Mouse (Mus musculus): Measurements from ENCODE around the gene Htr1d. TPM values are rescaled to one million over a fixed set of nuclear protein-coding genes. Genes with fewer than 3 reads are reported as not detected.

Gene Htr1d
- 1 to 10 TPM; 5.7 to 6.0 TPM for total RNA-seq (2021)
- long read RNA-seq, experiment 1, transcript Htr1d-204 (2 exons, 363 nt) = major isoform, 5 of 7 reads
- long read RNA-seq, experiment 1, partial matches to known transcripts = 0 of 7 reads
- long read RNA-seq, experiment 1, other reads (novel, unspliced or antisense) = 1 of 7 reads
- long read RNA-seq, experiment 2, partial matches to known transcripts = 0 of 1 reads
- long read RNA-seq, experiment 2, other reads (novel, unspliced or antisense) = 0 of 1 reads

- no peak for DNase-seq (ENCODE audit: extremely low spot score in 1 of 2, low spot score in 2 of 2)
- TF ChIP-seq CTCF (IDR thresholded peaks at IDR 0.05) = no peak
- intact Hi-C loops (cut with DNase I) = no loop called here
- H3K4me3 ChIP-seq = peak within 1 kb of the TSS; percentile 41
- no peak within 1 kb of the TSS for H3K27ac ChIP-seq
Observed at GRCm38 (mm10) chr4:136423224-136423623, at the start of gene Htr1d. Gene Htr1d, plus strand, starts transcription at chr4:136423524.

- intact Hi-C loops (cut with DNase I) = no loop called here
- no peak for TF ChIP-seq CTCF (IDR thresholded peaks at IDR 0.05)
- H3K27ac ChIP-seq = no peak overlapping the region
- no peak overlapping the region for H3K4me3 ChIP-seq
- no peak for DNase-seq (ENCODE audit: extremely low spot score in 1 of 2, low spot score in 2 of 2)
Observed at GRCm38 (mm10) chr4:136377001-136377400, 46.3 kb upstream of the Htr1d start.

- H3K27ac ChIP-seq = no peak overlapping the region
- H3K4me3 ChIP-seq = no peak overlapping the region
- intact Hi-C loops (cut with DNase I) = no loop called here
- TF ChIP-seq CTCF (IDR thresholded peaks at IDR 0.05) = no peak
- no peak for DNase-seq (ENCODE audit: extremely low spot score in 1 of 2, low spot score in 2 of 2)
Observed at GRCm38 (mm10) chr4:136383052-136383451, 40.3 kb upstream of the Htr1d start.

GRCm38 (mm10) chr4:136383839-136384238 lies 39.5 kb upstream of the Htr1d start:
- DNase-seq (ENCODE audit: extremely low spot score in 1 of 2, low spot score in 2 of 2) = no peak
- no peak for TF ChIP-seq CTCF (IDR thresholded peaks at IDR 0.05)
- Histone ChIP-seq H3K27ac (no peak overlapping the region), H3K4me3 (no peak overlapping the region)
- intact Hi-C loops (cut with DNase I) = no loop called here

GRCm38 (mm10) chr4:136387261-136387660 lies 36.1 kb upstream of the Htr1d start:
- no peak for DNase-seq (ENCODE audit: extremely low spot score in 1 of 2, low spot score in 2 of 2)
- H3K27ac ChIP-seq = no peak overlapping the region
- intact Hi-C loops (cut with DNase I) = no loop called here
- no peak overlapping the region for H3K4me3 ChIP-seq
- TF ChIP-seq CTCF (IDR thresholded peaks at IDR 0.05) = no peak

- TF ChIP-seq CTCF (IDR thresholded peaks at IDR 0.05) = no peak
- no peak overlapping the region for H3K27ac ChIP-seq
- no peak overlapping the region for H3K4me3 ChIP-seq
- DNase-seq (ENCODE audit: extremely low spot score in 1 of 2, low spot score in 2 of 2) = no peak
- intact Hi-C loops (cut with DNase I) = no loop called here
Observed at GRCm38 (mm10) chr4:136401806-136402205, 21.5 kb upstream of the Htr1d start.

GRCm38 (mm10) chr4:136407831-136408230 lies 15.5 kb upstream of the Htr1d start:
- intact Hi-C loops (cut with DNase I) = no loop called here
- no peak overlapping the region for H3K4me3 ChIP-seq
- H3K27ac ChIP-seq = no peak overlapping the region
- no peak for DNase-seq (ENCODE audit: extremely low spot score in 1 of 2, low spot score in 2 of 2)
- no peak for TF ChIP-seq CTCF (IDR thresholded peaks at IDR 0.05)

GRCm38 (mm10) chr4:136411995-136412765 lies 11.1 kb upstream of the Htr1d start:
- DNase-seq (ENCODE audit: extremely low spot score in 1 of 2, low spot score in 2 of 2) = no peak
- H3K4me3 ChIP-seq = no peak overlapping the region
- TF ChIP-seq CTCF (IDR thresholded peaks at IDR 0.05) = no peak
- no peak overlapping the region for H3K27ac ChIP-seq
- intact Hi-C loops (cut with DNase I) = no loop called here

GRCm38 (mm10) chr4:136415477-136415876 lies 7.8 kb upstream of the Htr1d start:
- no peak for TF ChIP-seq CTCF (IDR thresholded peaks at IDR 0.05)
- intact Hi-C loops (cut with DNase I) = no loop called here
- no peak for DNase-seq (ENCODE audit: extremely low spot score in 1 of 2, low spot score in 2 of 2)
- H3K4me3 ChIP-seq = no peak overlapping the region
- no peak overlapping the region for H3K27ac ChIP-seq

- no peak for DNase-seq (ENCODE audit: extremely low spot score in 1 of 2, low spot score in 2 of 2)
- TF ChIP-seq CTCF (IDR thresholded peaks at IDR 0.05) = no peak
- intact Hi-C loops (cut with DNase I) = no loop called here
Observed at GRCm38 (mm10) chr4:136418962-136419361, 4.4 kb upstream of the Htr1d start.

GRCm38 (mm10) chr4:136419386-136419785 lies 3.9 kb upstream of the Htr1d start:
- no peak overlapping the region for H3K4me3 ChIP-seq
- intact Hi-C loops (cut with DNase I) = no loop called here
- no peak for DNase-seq (ENCODE audit: extremely low spot score in 1 of 2, low spot score in 2 of 2)
- H3K27ac ChIP-seq = no peak overlapping the region
- no peak for TF ChIP-seq CTCF (IDR thresholded peaks at IDR 0.05)

More at GRCm38 (mm10) chr4:136418962-136419361, 4.4 kb upstream of the Htr1d start:
- no peak overlapping the region for H3K27ac ChIP-seq
- no peak overlapping the region for H3K4me3 ChIP-seq

GRCm38 (mm10) chr4:136424120-136424999 lies 1.0 kb downstream of the Htr1d start:
- intact Hi-C loops (cut with DNase I) = no loop called here
- TF ChIP-seq CTCF (IDR thresholded peaks at IDR 0.05) = no peak
- H3K27ac ChIP-seq = no peak overlapping the region
- no peak for DNase-seq (ENCODE audit: extremely low spot score in 1 of 2, low spot score in 2 of 2)
- peak overlapping the region; percentile 41 for H3K4me3 ChIP-seq

All from left cerebral cortex, adult 2 months (tissue).